Mouse (Mus musculus): Measurements from ENCODE around the gene Syce1l. TPM values are rescaled to one million over a fixed set of nuclear protein-coding genes. Genes with fewer than 3 reads are reported as not detected.

The Syce1l gene
- total and polyA plus RNA-seq, 2 experiments from 2014 or later: not detected

- no peak for ATAC-seq (ENCODE audit: insufficient read depth, low read depth)
- no peak for DNase-seq (ENCODE audit: low spot score)
- Histone ChIP-seq H3K27ac (ENCODE audit: low read depth) (no peak overlapping the region), H3K4me2 (ENCODE audit: low read depth, low read length) (no peak overlapping the region), H3K27me3 (ENCODE audit: control insufficient read depth, insufficient read depth, low read length) (no peaks in the 10 kb centered on the region), H3K9ac (replicated peaks; ENCODE audit: low read depth, low read length) (no peak overlapping the region), H3K4me1 (ENCODE audit: control insufficient read depth, insufficient read depth) (no peaks in the 10 kb centered on the region), H3K36me3 (replicated peaks; ENCODE audit: control insufficient read depth, insufficient read depth, low read length) (no peaks in the 10 kb centered on the region), H3K9me3 (replicated peaks; ENCODE audit: control insufficient read depth, low read length) (no peaks in the 10 kb centered on the region), H3K4me3 (ENCODE audit: low read depth, low read length) (no peak overlapping the region)
- 66% methylated on average over 3 of the region's 3 CpGs for WGBS
- no peak for TF ChIP-seq EP300 (IDR thresholded peaks at IDR 0.05; ENCODE audit: low read depth)
- no peak for TF ChIP-seq CTCF (IDR thresholded peaks at IDR 0.05; ENCODE audit: low read depth)
Measured at GRCm38 (mm10) chr8:113673300-113673699, 30.3 kb downstream of the Syce1l start.

DNA sequence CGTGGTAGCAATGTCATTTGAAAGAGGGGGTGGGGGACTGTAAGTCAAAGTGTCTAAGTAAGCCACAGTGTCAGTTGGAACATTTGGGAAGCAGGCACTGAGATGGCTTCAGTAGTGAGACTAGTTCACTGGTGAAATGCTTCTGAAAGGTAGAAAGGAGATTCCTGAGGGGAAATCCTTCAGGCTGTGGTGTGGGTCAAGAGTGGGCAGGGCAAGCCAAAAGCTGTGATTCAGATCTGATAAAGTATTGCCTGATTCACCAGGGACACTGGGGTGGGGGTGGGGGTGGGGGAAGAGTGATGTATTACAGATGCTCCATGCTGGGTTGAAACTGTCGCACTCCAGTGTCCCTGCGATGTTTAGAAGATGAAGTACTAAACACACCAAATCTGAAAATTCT, 31.6 kb downstream of the Syce1l start:
- H3K36me3 ChIP-seq (replicated peaks; ENCODE audit: control insufficient read depth, insufficient read depth, low read length): no peaks in the 10 kb centered on the region
- H3K4me3 ChIP-seq (ENCODE audit: low read depth, low read length): no peak overlapping the region
- no peak overlapping the region for H3K27ac ChIP-seq (ENCODE audit: low read depth)
- DNase-seq (ENCODE audit: low spot score): no peak
- no peaks in the 10 kb centered on the region for H3K4me1 ChIP-seq (ENCODE audit: control insufficient read depth, insufficient read depth)
- no peaks in the 10 kb centered on the region for H3K27me3 ChIP-seq (ENCODE audit: control insufficient read depth, insufficient read depth, low read length)
- TF ChIP-seq EP300 (IDR thresholded peaks at IDR 0.05; ENCODE audit: low read depth) (no peak), CTCF (IDR thresholded peaks at IDR 0.05; ENCODE audit: low read depth) (no peak)
- ATAC-seq (ENCODE audit: insufficient read depth, low read depth): no peak
- no peak overlapping the region for H3K4me2 ChIP-seq (ENCODE audit: low read depth, low read length)
- WGBS: 62% methylated on average over 3 of the region's 3 CpGs
- H3K9ac ChIP-seq (replicated peaks; ENCODE audit: low read depth, low read length): no peak overlapping the region
- no peaks in the 10 kb centered on the region for H3K9me3 ChIP-seq (replicated peaks; ENCODE audit: control insufficient read depth, low read length)

DNA sequence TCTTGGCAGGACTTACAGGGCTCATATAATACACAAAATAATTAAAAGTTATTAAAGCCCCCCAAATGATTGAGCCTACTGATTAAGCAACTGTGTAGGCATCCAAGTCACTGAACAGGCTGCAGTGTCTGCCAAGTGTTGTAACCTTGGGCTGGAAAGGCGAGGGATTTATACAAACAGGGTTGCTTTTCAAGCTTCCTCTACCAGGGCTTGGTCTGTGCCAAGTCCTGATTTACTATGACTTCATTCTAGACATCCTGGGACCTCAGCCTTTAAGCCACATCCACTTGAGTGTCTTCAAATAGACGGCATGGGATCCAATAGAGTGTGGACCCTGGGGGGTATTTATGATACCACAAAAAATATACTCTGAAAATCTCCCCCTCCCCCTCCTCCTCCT, 32.3 kb downstream of the Syce1l start:
- H3K4me3 ChIP-seq (ENCODE audit: low read depth, low read length): no peak overlapping the region
- no peaks in the 10 kb centered on the region for H3K4me1 ChIP-seq (ENCODE audit: control insufficient read depth, insufficient read depth)
- no peaks in the 10 kb centered on the region for H3K27me3 ChIP-seq (ENCODE audit: control insufficient read depth, insufficient read depth, low read length)
- no peak for DNase-seq (ENCODE audit: low spot score)
- H3K27ac ChIP-seq (ENCODE audit: low read depth): no peak overlapping the region
- no peak overlapping the region for H3K9ac ChIP-seq (replicated peaks; ENCODE audit: low read depth, low read length)
- H3K9me3 ChIP-seq (replicated peaks; ENCODE audit: control insufficient read depth, low read length): no peaks in the 10 kb centered on the region
- no peak overlapping the region for H3K4me2 ChIP-seq (ENCODE audit: low read depth, low read length)
- WGBS: 44% methylated on average over 2 of the region's 2 CpGs
- no peak for ATAC-seq (ENCODE audit: insufficient read depth, low read depth)
- no peaks in the 10 kb centered on the region for H3K36me3 ChIP-seq (replicated peaks; ENCODE audit: control insufficient read depth, insufficient read depth, low read length)
- no peak for TF ChIP-seq EP300 (IDR thresholded peaks at IDR 0.05; ENCODE audit: low read depth)
- TF ChIP-seq CTCF (IDR thresholded peaks at IDR 0.05; ENCODE audit: low read depth): no peak

- no peak overlapping the region for H3K4me3 ChIP-seq (ENCODE audit: low read depth, low read length)
- no peak for DNase-seq (ENCODE audit: low spot score)
- no peak overlapping the region for H3K27ac ChIP-seq (ENCODE audit: low read depth)
- no peak overlapping the region for H3K9ac ChIP-seq (replicated peaks; ENCODE audit: low read depth, low read length)
- WGBS: 76% methylated on average over 1 of the region's 1 CpGs
- no peak overlapping the region for H3K4me2 ChIP-seq (ENCODE audit: low read depth, low read length)
- no peaks in the 10 kb centered on the region for H3K4me1 ChIP-seq (ENCODE audit: control insufficient read depth, insufficient read depth)
- no peaks in the 10 kb centered on the region for H3K27me3 ChIP-seq (ENCODE audit: control insufficient read depth, insufficient read depth, low read length)
- no peaks in the 10 kb centered on the region for H3K36me3 ChIP-seq (replicated peaks; ENCODE audit: control insufficient read depth, insufficient read depth, low read length)
- no peaks in the 10 kb centered on the region for H3K9me3 ChIP-seq (replicated peaks; ENCODE audit: control insufficient read depth, low read length)
- TF ChIP-seq EP300 (IDR thresholded peaks at IDR 0.05; ENCODE audit: low read depth) (no peak), CTCF (IDR thresholded peaks at IDR 0.05; ENCODE audit: low read depth) (no peak)
- no peak for ATAC-seq (ENCODE audit: insufficient read depth, low read depth)
Measured at GRCm38 (mm10) chr8:113676811-113677210, 33.8 kb downstream of the Syce1l start.

GRCm38 (mm10) chr8:113679361-113679760, 36.3 kb downstream of the Syce1l start:
- TF ChIP-seq CTCF (IDR thresholded peaks at IDR 0.05; ENCODE audit: low read depth) (no peak), EP300 (IDR thresholded peaks at IDR 0.05; ENCODE audit: low read depth) (no peak)
- ATAC-seq (ENCODE audit: insufficient read depth, low read depth) (no peak), DNase-seq (ENCODE audit: low spot score) (no peak)
- Histone ChIP-seq H3K27ac (ENCODE audit: low read depth) (no peak overlapping the region), H3K4me2 (ENCODE audit: low read depth, low read length) (no peak overlapping the region), H3K4me3 (ENCODE audit: low read depth, low read length) (no peak overlapping the region), H3K36me3 (replicated peaks; ENCODE audit: control insufficient read depth, insufficient read depth, low read length) (no peaks in the 10 kb centered on the region), H3K4me1 (ENCODE audit: control insufficient read depth, insufficient read depth) (no peaks in the 10 kb centered on the region), H3K9me3 (replicated peaks; ENCODE audit: control insufficient read depth, low read length) (no peaks in the 10 kb centered on the region), H3K9ac (replicated peaks; ENCODE audit: low read depth, low read length) (no peak overlapping the region), H3K27me3 (ENCODE audit: control insufficient read depth, insufficient read depth, low read length) (no peaks in the 10 kb centered on the region)
- WGBS: 39% methylated on average over 3 of the region's 3 CpGs

- TF ChIP-seq EP300 (IDR thresholded peaks at IDR 0.05; ENCODE audit: low read depth): no peak
- TF ChIP-seq CTCF (IDR thresholded peaks at IDR 0.05; ENCODE audit: low read depth): no peak
- ATAC-seq (ENCODE audit: insufficient read depth, low read depth) (no peak), DNase-seq (ENCODE audit: low spot score) (no peak)
- no peaks in the 10 kb centered on the region for H3K9me3 ChIP-seq (replicated peaks; ENCODE audit: control insufficient read depth, low read length)
- H3K4me1 ChIP-seq (ENCODE audit: control insufficient read depth, insufficient read depth): no peaks in the 10 kb centered on the region
- no peak overlapping the region for H3K4me3 ChIP-seq (ENCODE audit: low read depth, low read length)
- no peak overlapping the region for H3K27ac ChIP-seq (ENCODE audit: low read depth)
- H3K36me3 ChIP-seq (replicated peaks; ENCODE audit: control insufficient read depth, insufficient read depth, low read length): no peaks in the 10 kb centered on the region
- 68% methylated on average over 17 of the region's 17 CpGs for WGBS
- no peak overlapping the region for H3K4me2 ChIP-seq (ENCODE audit: low read depth, low read length)
- no peaks in the 10 kb centered on the region for H3K27me3 ChIP-seq (ENCODE audit: control insufficient read depth, insufficient read depth, low read length)
- H3K9ac ChIP-seq (replicated peaks; ENCODE audit: low read depth, low read length): no peak overlapping the region
Measured at GRCm38 (mm10) chr8:113687889-113688542, 45.0 kb downstream of the Syce1l start.

Measured in heart, postnatal 0 days (tissue).